Mouse (Mus musculus): Measurements from ENCODE around the gene Lztr1.

Lztr1 gene

DNA sequence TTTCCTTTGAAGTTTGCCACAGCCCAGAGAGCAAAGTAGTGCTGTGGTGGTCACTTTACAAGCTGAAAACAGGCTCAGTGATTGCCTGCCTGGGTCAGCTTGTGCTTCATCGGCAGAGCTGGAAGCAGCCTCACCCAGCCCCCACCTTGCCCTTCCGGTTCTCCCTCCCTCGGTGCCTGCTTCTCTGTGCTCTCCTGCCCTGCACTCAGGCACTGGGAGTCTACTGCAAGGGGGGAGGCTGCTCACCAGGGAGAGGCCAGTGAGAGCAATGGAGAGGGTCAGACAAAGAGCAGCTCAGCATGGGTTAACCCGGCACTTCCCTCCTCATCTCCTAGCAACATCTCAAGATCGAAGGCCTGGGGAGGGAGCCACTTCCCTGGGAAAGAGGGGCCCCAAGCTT is 50.3 kb downstream of the Lztr1 start:
- peak; percentile 12 to 37 for DNase-seq

DNA sequence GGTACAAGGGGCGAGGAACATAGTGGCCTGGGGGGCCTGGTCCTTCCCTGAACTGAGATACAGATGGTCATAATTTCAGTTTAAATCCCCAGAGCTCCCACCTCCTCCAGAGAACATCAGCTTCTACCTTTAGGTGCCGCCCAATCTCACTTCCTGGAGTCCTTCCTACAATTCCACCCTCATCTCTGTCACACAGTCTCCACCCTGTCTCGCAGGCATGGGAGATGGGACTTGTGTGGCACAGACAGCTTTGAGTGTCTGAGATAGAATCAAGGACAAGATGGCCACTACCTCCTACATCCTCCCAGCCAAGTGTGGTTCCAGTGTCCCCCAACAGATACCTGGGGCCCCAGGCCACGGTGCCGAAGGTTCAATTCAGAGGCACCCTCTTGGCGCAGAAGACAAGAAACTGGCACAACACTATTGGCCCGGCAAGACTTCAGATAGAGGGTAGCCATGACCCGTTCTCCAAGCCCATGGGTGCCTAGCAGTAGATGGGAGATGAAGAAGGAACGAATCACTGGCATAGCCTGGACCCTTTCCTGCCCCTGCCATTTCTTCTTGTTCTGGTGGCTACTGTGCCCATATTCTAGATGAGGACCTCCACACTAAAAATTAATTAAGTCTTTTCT is 51.0 kb downstream of the Lztr1 start:
- DNase-seq = no peak

DNA sequence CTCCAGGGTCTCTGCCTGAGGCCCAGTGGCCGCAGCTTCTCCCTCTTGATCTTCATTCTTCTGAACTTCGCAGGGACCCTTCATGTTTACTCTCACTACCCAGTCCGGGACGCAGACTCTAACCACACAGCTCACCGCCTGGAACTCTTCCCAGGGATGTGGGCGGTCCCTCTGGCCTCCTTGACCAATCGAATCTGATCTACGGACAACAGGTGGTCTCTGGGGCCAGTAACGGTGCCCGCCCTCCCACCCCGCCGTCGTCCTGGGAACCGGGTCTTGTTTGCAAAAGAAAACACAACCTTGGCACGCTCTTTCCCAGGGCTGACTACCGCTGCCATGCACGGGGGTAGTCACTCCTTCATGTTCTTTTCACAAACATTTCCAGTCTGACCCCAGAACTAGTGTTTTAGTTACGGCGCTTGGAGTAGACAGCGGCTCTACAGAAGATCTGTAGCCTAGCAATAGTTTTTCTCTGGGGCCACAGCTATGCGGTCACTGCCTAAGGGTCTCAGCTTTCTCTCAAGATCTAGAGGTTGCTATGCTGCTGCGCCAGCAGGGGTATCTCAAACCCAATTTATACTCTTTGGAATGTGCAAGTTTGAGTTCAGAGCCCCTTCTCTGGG is 52.8 kb downstream of the Lztr1 start, which contains the start of gene Lrrc74b:
Lrrc74b (minus strand) TSS at position 120 of the 623 bp plus-strand sequence.
- peak; percentile 76 to 87 for DNase-seq

DNA sequence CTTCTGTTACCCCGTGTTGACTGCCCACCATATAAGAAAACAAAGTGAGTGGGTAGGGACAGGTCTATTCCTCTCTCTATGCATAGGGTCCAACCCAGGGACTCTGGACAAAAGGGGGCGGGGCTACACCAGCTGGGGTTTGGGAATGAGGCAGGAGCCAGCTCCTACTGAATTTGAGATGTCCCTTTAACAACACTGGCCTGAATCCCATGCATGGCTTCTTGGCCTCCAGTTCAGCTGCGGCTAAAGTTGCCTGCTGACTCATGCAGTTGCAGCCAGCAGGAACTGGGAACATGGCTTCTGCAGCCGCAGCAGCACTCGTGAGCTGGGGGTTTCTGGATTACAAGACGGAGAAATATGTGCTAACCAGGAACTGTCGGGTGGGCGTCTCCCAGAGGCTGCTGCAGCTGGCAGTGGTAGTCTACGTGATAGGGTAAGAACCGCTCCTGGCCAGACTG is 53.3 kb downstream of the Lztr1 start, which contains the start of gene P2rx6:
P2rx6 (plus strand) TSS at position 135 of the 458 bp plus-strand sequence.
- DNase-seq = peak; percentile 76 to 82

DNA sequence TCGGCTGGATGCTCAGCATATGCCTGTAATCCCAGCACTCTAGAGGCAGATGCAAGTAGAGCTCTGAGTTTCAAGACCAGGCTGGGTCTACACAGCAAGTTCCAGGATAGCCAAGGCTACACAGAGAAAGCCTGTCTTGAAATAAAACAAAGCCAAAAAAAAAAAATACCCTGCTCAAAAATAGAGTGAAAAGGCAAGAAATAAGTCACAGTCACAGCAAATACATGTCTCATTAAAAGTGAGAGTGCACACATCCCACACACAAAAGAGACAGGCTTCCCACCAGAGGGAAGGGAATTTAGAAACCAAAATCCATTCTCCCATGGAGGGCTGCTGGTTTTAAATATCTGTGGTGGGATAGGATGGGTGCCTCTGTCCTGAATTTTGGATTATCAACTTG is 55.1 kb downstream of the Lztr1 start:
- DNase-seq = no peak

DNA sequence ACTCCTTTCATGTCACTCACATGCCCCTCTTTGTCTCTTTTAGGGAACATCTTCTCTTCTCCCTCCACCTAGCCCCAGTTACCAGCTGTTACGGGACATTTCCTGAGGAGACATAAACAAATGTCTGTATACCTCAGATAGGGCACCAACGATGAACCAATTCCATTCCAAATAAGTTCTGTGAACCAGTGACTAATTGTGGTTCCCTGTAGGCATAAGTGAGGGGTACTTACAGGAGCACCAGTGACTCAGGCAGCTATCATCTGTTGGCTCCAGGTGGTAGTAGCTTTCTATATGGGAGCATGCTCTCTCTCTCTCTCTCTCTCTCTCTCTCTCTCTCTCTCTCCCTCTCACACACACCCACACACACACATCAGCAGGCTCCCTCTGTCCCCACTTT is 55.7 kb downstream of the Lztr1 start:
- no peak for DNase-seq

DNA sequence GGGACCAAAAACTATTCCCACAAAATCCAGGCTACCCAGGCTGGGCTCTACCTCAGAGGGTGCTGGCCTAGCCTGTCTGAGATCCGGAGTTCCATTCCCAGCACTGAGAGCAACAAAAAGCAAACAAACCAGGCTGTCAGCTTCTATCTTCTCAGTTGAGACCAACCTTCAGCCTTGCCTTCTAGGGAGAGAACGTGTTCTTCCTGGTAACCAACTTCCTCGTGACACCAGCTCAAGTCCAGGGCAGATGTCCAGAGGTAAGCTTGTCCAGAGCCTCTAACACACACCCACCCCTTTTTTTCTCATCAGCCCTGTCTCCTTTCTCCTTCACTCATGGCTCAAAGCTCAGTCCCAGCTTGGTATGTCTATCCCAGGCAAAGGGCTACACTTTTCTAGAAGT is 56.3 kb downstream of the Lztr1 start:
- DNase-seq = no peak

DNA sequence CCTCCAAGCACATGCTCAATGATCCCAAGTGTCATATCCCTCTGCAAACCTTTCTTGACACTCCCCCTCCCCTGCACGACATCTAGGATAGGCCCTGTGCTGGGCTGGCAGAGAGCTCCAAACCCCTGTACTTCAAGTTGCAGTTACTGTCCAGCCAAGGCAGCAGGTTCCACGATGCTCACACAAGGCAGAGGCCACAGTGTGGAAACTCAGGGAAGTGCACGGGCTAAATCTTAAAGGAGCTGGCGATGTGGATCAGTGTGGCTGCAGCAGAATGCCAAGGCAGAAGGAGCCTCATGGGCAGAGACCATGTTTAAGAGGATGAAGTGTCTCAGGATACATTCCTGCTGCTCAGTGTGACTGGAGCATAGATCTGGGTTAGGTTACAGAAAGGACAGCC is 57.7 kb downstream of the Lztr1 start:
- DNase-seq = peak in 1 of 2 experiments; percentile 37

Measured in kidney, postnatal 4 days (tissue).